Mouse (Mus musculus) kidney, embryonic 14.5 days (tissue): ENCODE results near the gene Mab21l1. TPM values are rescaled to one million over a fixed set of nuclear protein-coding genes. Genes with fewer than 3 reads are reported as not detected.

Source experiments
- ATAC-seq: fragments of 200-750 bp; cut with Nextera tagmentation; 2 replicates; pipeline ENCODE4 v1.8.0; 2017; ENCODE audit warnings: moderate number of reproducible peaks, mild to moderate bottlenecking, moderate TSS enrichment, moderate library complexity; ENCODE audit not compliant: low FRiP score, low TSS enrichment
- H3K27ac ChIP-seq: fragments of 300-500 bp; sonication (generic); 2 replicates; pipeline ENCODE4 v1.5.1; 2014; ENCODE audit warnings: low read depth, mild to moderate bottlenecking, low read length, moderate library complexity, mixed read lengths
- H3K27me3 ChIP-seq: fragments of 300-500 bp; sonication (generic); 2 replicates; pipeline ENCODE4 v1.6.1; 2014; ENCODE audit warnings: mild to moderate bottlenecking, low read length; ENCODE audit not compliant: control insufficient read depth, insufficient read depth
- H3K36me3 ChIP-seq: fragments of 300-500 bp; sonication (generic); 2 replicates; pipeline ENCODE4 v1.6.1; 2014; ENCODE audit warnings: low read length, mixed read lengths; ENCODE audit not compliant: control insufficient read depth, insufficient read depth
- H3K4me1 ChIP-seq: fragments of 300-500 bp; sonication (generic); 2 replicates; pipeline ENCODE4 v1.6.1; 2014; ENCODE audit warnings: low read length, mixed read lengths; ENCODE audit not compliant: control insufficient read depth, insufficient read depth
- H3K4me2 ChIP-seq: fragments of 300-500 bp; sonication (generic); replicated peaks from 2 replicates; pipeline ENCODE4 v1.6.1; 2014; ENCODE audit warnings: low read depth, mild to moderate bottlenecking, low read length
- H3K4me3 ChIP-seq: fragments of 300-500 bp; sonication (generic); 2 replicates; pipeline ENCODE4 v1.5.1; 2014; ENCODE audit warnings: mild to moderate bottlenecking, low read length
- H3K9ac ChIP-seq: fragments of 300-500 bp; sonication (generic); 2 replicates; pipeline ENCODE4 v1.6.1; 2014; ENCODE audit warnings: low read depth, mild to moderate bottlenecking, low read length, moderate library complexity
- H3K9me3 ChIP-seq: fragments of 300-500 bp; sonication (generic); 2 replicates; pipeline ENCODE4 v1.6.1; 2016; ENCODE audit warnings: low read length; ENCODE audit not compliant: control insufficient read depth
- WGBS: fragments of 180-500 bp; shearing (Covaris S2); extraction: QIAGEN DNeasy Blood & Tissue Kit; methylation state at CpG from one replicate; pipeline ENCODE4 v1.1.7; 2014; 5-methylcytosine and 5-hydroxymethylcytosine counted together
- polyA plus RNA-seq: library from polyadenylated mRNA; unstranded; fragments of >200 nt; fragmentation: Nextera tagmentation; extraction: Ambion mirVana; gene quantifications from 2 replicates; pipeline ENCODE4 v1.2.1, GENCODE M21; 2014

Gene Mab21l1
- polyA plus RNA-seq, 1 experiment from 2014 or later = 0.87 TPM

GRCm38 (mm10) chr3:55788621-55789201, 6.4 kb downstream of the Mab21l1 start:
- Histone ChIP-seq H3K9me3 (no peaks in the 10 kb centered on the region), H3K4me2 (no peak overlapping the region), H3K27ac (no peak overlapping the region), H3K4me1 (peaks cover under 1% of the 10 kb centered on the region; the same call in 1 of the 2 replicates), H3K9ac (no peak overlapping the region), H3K36me3 (no peaks in the 10 kb centered on the region), H3K27me3 (peaks cover 23% of the 10 kb centered on the region), H3K4me3 (no peak overlapping the region)
- 35% methylated on average over 5 of the region's 5 CpGs for WGBS
- ATAC-seq = no peak

DNA sequence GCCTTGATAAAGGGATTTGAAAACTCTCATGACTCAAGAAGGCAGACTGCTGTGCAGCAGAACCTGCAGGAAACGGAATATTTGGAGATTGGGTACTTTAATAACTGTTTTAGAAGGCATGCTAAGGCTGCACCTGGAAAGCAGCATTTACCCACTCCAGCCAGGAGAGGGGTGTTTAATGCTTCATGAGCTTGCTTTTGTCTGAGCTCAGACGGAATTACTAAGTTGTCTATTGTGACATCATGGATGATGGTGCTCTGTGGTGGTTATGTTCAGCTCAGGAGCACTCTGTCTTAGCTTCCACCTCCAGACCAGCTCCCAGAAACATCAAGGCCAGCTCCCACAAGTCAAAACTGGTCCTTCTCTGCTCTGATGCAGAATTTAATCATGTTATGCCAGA, 7.5 kb downstream of the Mab21l1 start:
- WGBS = 65% methylated on average over 2 of the region's 2 CpGs
- ATAC-seq = no peak
- H3K27ac ChIP-seq = no peak overlapping the region
- peaks cover 23% of the 10 kb centered on the region for H3K27me3 ChIP-seq
- no peaks in the 10 kb centered on the region for H3K36me3 ChIP-seq
- no peak overlapping the region for H3K4me2 ChIP-seq
- no peak overlapping the region for H3K4me3 ChIP-seq
- H3K9me3 ChIP-seq = no peaks in the 10 kb centered on the region
- no peaks in the 10 kb centered on the region for H3K4me1 ChIP-seq
- H3K9ac ChIP-seq = no peak overlapping the region

DNA sequence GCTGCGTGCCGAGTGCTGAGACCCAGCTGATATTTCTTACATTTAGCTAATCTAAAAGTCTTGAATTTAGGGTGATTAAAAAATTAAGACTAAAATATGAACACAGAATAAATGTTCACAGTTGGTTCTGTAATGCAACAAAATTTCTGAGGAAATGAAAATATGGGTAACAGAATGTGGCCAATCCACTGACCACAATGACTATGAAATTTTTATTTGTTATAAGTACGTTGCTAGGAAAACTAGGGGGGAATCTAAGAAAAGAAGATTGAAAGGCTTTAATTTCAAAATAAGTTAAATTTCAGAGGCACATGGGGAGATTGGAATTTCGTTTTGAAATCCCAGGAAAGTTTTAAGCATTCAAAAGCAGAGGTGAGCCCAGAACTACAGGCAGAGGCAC, 8.3 kb downstream of the Mab21l1 start:
- 86% methylated on average over 4 of the region's 4 CpGs for WGBS
- H3K4me2 ChIP-seq = no peak overlapping the region
- no peak overlapping the region for H3K27ac ChIP-seq
- no peaks in the 10 kb centered on the region for H3K4me1 ChIP-seq
- H3K4me3 ChIP-seq = no peak overlapping the region
- H3K36me3 ChIP-seq = no peaks in the 10 kb centered on the region
- no peak for ATAC-seq
- peaks cover 18% of the 10 kb centered on the region for H3K27me3 ChIP-seq
- H3K9me3 ChIP-seq = no peaks in the 10 kb centered on the region
- H3K9ac ChIP-seq = no peak overlapping the region

DNA sequence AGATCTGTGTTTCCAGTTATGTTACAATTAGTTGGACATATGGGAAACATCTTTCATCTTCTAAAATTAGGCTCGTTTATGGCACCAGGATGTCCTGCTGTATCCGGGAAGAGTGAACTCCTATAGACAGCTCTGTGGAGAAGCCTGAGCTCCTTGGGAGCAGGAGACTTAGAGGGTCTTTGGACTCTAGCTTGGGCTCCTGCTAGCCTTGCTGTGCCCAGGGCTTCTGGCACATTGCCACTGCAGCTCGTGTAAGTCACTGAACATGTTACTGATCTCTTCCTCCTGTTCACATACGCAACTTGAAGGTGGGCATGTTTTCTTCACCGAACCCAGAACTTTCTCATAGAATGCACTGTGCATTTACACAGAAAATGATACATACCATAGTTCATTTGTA, 9.9 kb downstream of the Mab21l1 start:
- Histone ChIP-seq H3K4me3 (no peak overlapping the region), H3K27ac (no peak overlapping the region), H3K36me3 (no peaks in the 10 kb centered on the region), H3K9ac (no peak overlapping the region), H3K9me3 (no peaks in the 10 kb centered on the region), H3K27me3 (peaks cover 4% of the 10 kb centered on the region), H3K4me2 (no peak overlapping the region), H3K4me1 (no peaks in the 10 kb centered on the region)
- 73% methylated on average over 5 of the region's 5 CpGs for WGBS
- ATAC-seq = no peak

GRCm38 (mm10) chr3:55793842-55794575, 11.7 kb downstream of the Mab21l1 start:
- Histone ChIP-seq H3K4me1 (no peaks in the 10 kb centered on the region), H3K4me3 (no peak overlapping the region), H3K4me2 (no peak overlapping the region), H3K36me3 (no peaks in the 10 kb centered on the region), H3K27me3 (no peaks in the 10 kb centered on the region), H3K9me3 (no peaks in the 10 kb centered on the region), H3K9ac (no peak overlapping the region), H3K27ac (no peak overlapping the region)
- no peak for ATAC-seq
- 46% methylated on average over 7 of the region's 7 CpGs for WGBS

DNA sequence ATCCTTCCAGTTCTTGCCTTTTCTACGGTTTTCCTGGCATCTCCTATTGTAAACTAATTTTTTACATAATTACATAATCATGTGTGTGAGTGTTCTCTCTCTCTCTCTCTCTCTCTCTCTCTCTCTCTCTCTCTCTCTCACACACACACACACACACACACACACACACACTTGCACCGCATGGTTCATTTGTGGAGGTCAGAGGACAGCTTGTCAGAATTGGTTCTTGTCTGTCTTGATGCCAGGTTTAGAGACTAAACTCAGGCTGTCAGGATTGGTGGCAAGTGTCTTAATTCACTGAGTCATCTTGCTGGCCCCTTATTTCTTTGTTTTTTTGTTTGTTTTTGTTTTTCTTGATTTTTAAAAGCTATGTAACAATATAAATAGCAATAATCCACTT, 12.5 kb downstream of the Mab21l1 start:
- Histone ChIP-seq H3K9ac (no peak overlapping the region), H3K36me3 (no peaks in the 10 kb centered on the region), H3K27me3 (no peaks in the 10 kb centered on the region), H3K9me3 (no peaks in the 10 kb centered on the region), H3K4me2 (no peak overlapping the region), H3K4me3 (no peak overlapping the region), H3K27ac (no peak overlapping the region), H3K4me1 (no peaks in the 10 kb centered on the region)
- no peak for ATAC-seq
- 80% methylated on average over 2 of the region's 2 CpGs for WGBS

GRCm38 (mm10) chr3:55814993-55815625, 32.8 kb downstream of the Mab21l1 start:
- WGBS = 49% methylated on average over 5 of the region's 5 CpGs

DNA sequence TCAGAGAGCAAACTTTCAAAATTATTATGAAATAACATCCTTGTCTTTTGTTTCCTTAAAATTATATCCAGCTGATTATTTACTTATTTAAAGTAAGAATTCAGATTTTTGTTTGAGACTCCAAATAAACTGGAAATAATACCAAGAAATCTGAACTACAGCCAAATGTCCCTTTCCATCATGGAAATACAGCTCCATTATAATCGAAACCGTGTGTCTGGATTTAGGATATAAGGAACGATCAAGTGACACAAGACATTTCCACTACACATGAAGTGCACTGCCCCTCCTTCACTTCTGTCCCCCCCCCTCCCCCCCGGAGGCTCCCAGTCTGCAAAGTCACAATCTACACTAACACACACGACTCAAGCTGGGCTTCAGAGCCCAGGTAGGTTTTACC, 33.8 kb downstream of the Mab21l1 start:
- 81% methylated on average over 5 of the region's 5 CpGs for WGBS
- no peaks in the 10 kb centered on the region for H3K4me1 ChIP-seq

More at GRCm38 (mm10) chr3:55814993-55815625, 32.8 kb downstream of the Mab21l1 start:
- H3K36me3 ChIP-seq = no peaks in the 10 kb centered on the region
- no peak overlapping the region for H3K4me2 ChIP-seq
- H3K9me3 ChIP-seq = no peaks in the 10 kb centered on the region
- H3K27me3 ChIP-seq = no peaks in the 10 kb centered on the region
- no peak overlapping the region for H3K9ac ChIP-seq
- no peak overlapping the region for H3K4me3 ChIP-seq
- no peak for ATAC-seq
- no peak overlapping the region for H3K27ac ChIP-seq
- H3K4me1 ChIP-seq = no peaks in the 10 kb centered on the region

More for the DNA sequence above, 33.8 kb downstream of the Mab21l1 start:
- Histone ChIP-seq H3K9ac (no peak overlapping the region), H3K4me3 (no peak overlapping the region), H3K9me3 (no peaks in the 10 kb centered on the region), H3K4me2 (no peak overlapping the region), H3K27ac (no peak overlapping the region), H3K27me3 (no peaks in the 10 kb centered on the region), H3K36me3 (no peaks in the 10 kb centered on the region)
- no peak for ATAC-seq
